Mouse (Mus musculus) intestine, postnatal 0 days (tissue): ENCODE results near the gene Tns1. TPM values are rescaled to one million over a fixed set of nuclear protein-coding genes. Genes with fewer than 3 reads are reported as not detected.

Experiments
- ATAC-seq: fragments of 200-750 bp; cut with Nextera tagmentation; 2 replicates; pipeline ENCODE4 v1.8.0; 2017; ENCODE audit warnings: mild to moderate bottlenecking, moderate TSS enrichment, moderate library complexity
- H3K27ac ChIP-seq: fragments of 300-500 bp; sonication (generic); 2 replicates; pipeline ENCODE4 v1.5.1; 2014; ENCODE audit warnings: mild to moderate bottlenecking, low read depth, low read length, moderate library complexity
- H3K27me3 ChIP-seq: fragments of 300-500 bp; sonication (generic); replicated peaks from 2 replicates; pipeline ENCODE4 v1.6.1; 2014; ENCODE audit warnings: low read length, mixed read lengths; ENCODE audit not compliant: control insufficient read depth, insufficient read depth
- H3K36me3 ChIP-seq: fragments of 300-500 bp; sonication (generic); 2 replicates; pipeline ENCODE4 v1.6.1; 2014; ENCODE audit warnings: mild to moderate bottlenecking, moderate library complexity; ENCODE audit not compliant: control insufficient read depth, insufficient read depth
- H3K4me1 ChIP-seq: fragments of 300-500 bp; sonication (generic); replicated peaks from 2 replicates; pipeline ENCODE4 v1.6.1; 2014; ENCODE audit warnings: antibody characterized with exemption, low read length, mixed read lengths; ENCODE audit not compliant: control insufficient read depth, insufficient read depth
- H3K4me2 ChIP-seq: fragments of 300-500 bp; sonication (generic); replicated peaks from 2 replicates; pipeline ENCODE4 v1.6.1; 2014; ENCODE audit warnings: low read depth, mild to moderate bottlenecking, moderate library complexity
- H3K4me3 ChIP-seq: fragments of 300-500 bp; sonication (generic); 2 replicates; pipeline ENCODE4 v1.5.1; 2014; ENCODE audit warnings: low read depth, low read length
- H3K9ac ChIP-seq: fragments of 300-500 bp; sonication (generic); 2 replicates; pipeline ENCODE4 v1.6.1; 2014; ENCODE audit warnings: mild to moderate bottlenecking, low read depth, low read length
- H3K9me3 ChIP-seq: fragments of 300-500 bp; sonication (generic); 2 replicates; pipeline ENCODE4 v1.6.1; 2016; ENCODE audit warnings: mixed run types; ENCODE audit not compliant: control insufficient read depth
- CTCF ChIP-seq: sonication (generic); IDR thresholded peaks from 2 replicates; pipeline ENCODE4 v1.5.1; 2016; ENCODE audit warnings: low read depth, mild to moderate bottlenecking, control low read depth, antibody characterized with exemption, moderate library complexity
- WGBS: fragments of 180-500 bp; shearing (Covaris S2); extraction: QIAGEN DNeasy Blood & Tissue Kit; methylation state at CpG from one replicate; pipeline ENCODE4 v1.1.7; 2014; 5-methylcytosine and 5-hydroxymethylcytosine counted together
- polyA plus RNA-seq: library from polyadenylated mRNA; unstranded; fragments of >200 nt; fragmentation: Nextera tagmentation; extraction: Ambion mirVana; gene quantifications from 2 replicates; pipeline ENCODE4 v1.2.1, GENCODE M21; 2015

Gene Tns1
- polyA plus RNA-seq, 1 experiment from 2014 or later: 21.5 TPM

DNA sequence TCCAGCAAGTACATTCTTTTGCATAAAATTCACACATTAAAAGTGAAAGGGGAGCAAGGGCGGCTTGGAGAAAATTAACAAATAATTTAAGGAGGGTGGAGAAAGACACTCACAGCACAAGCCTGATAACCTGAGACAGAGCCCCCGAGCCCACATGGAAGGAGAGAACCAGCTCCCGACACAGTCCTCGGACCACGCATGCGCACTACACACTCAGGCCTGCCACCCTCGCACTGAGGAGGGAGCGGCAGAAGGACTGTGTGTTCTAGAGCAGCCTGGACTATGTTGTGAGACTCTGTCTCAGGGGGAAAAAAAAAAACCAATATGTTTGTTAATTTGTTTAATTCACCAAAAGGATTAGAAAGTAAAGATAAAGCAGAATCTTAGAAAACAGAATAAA, 17.5 kb upstream of the Tns1 start:
- no peak overlapping the region for H3K27ac ChIP-seq
- H3K36me3 ChIP-seq: no peaks in the 10 kb centered on the region
- no peaks in the 10 kb centered on the region for H3K9me3 ChIP-seq
- no peaks in the 10 kb centered on the region for H3K27me3 ChIP-seq
- no peaks in the 10 kb centered on the region for H3K4me1 ChIP-seq
- TF ChIP-seq CTCF: no peak
- WGBS: 79% methylated on average over 8 of the region's 8 CpGs
- no peak overlapping the region for H3K4me2 ChIP-seq
- no peak overlapping the region for H3K4me3 ChIP-seq
- ATAC-seq: no peak
- no peak overlapping the region for H3K9ac ChIP-seq

DNA sequence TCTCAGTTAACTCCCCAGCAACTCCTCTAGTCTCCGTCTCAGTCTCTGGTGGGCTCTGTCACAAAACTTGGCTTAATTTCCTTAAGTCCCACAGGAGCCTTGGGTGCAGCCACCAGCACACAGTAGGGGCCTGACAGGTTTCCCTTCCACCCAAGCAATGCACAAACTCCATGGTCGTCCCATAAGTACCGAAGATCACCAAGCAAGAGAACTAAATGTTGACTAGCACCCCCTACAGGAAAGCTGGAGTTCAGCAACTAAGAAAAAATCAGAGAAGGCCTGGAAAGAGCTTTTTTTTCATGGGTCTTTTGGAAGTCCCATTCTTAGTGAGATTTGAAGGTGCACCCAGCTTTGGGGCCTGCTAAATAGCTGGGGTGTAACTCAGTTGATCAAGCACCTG, 15.2 kb upstream of the Tns1 start:
- H3K27ac ChIP-seq: no peak overlapping the region
- H3K36me3 ChIP-seq: no peaks in the 10 kb centered on the region
- TF ChIP-seq CTCF: peak; percentile 54
- no peaks in the 10 kb centered on the region for H3K4me1 ChIP-seq
- no peak overlapping the region for H3K9ac ChIP-seq
- H3K4me2 ChIP-seq: no peak overlapping the region
- H3K27me3 ChIP-seq: no peaks in the 10 kb centered on the region
- no peaks in the 10 kb centered on the region for H3K9me3 ChIP-seq
- 60% methylated on average over 3 of the region's 3 CpGs for WGBS
- no peak overlapping the region for H3K4me3 ChIP-seq
- ATAC-seq: no peak

DNA sequence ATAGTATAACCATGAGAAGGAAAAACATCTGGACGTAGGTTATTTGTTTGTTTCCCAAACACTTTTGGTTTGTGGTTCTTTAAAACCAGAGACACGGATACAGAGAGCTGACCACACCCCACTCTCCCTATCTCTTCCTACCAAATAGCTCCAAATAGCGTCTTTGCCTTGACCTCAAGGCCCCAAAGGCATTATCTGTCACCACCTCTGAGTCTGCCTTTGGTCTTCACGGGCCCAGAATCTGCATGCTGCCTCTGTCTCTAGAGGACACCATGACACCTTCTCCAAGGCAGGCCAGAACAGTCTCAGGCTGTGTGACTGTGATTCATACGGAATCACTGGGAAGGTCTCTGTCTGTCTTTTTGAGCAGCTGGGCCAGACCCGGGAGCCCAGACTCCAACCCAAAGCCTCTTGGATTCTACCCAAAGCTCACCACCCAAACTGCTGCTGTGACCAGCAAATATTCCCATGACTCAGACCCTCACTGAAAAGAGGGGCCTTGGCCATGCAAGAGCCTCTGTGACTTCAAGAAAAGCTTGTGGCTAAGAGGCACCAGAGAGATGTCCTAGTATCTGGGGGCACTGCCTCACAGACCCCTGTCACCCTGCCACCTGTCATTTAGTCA, 11.2 kb upstream of the Tns1 start:
- no peak for TF ChIP-seq CTCF
- H3K27ac ChIP-seq: no peak overlapping the region
- H3K9me3 ChIP-seq: no peaks in the 10 kb centered on the region
- H3K4me3 ChIP-seq: no peak overlapping the region
- no peaks in the 10 kb centered on the region; the same call in 1 of the 2 replicates for H3K27me3 ChIP-seq
- H3K4me2 ChIP-seq: no peak overlapping the region
- H3K4me1 ChIP-seq: no peaks in the 10 kb centered on the region
- no peak for ATAC-seq
- no peak overlapping the region for H3K9ac ChIP-seq
- no peaks in the 10 kb centered on the region for H3K36me3 ChIP-seq
- WGBS: 58% methylated on average over 6 of the region's 6 CpGs

DNA sequence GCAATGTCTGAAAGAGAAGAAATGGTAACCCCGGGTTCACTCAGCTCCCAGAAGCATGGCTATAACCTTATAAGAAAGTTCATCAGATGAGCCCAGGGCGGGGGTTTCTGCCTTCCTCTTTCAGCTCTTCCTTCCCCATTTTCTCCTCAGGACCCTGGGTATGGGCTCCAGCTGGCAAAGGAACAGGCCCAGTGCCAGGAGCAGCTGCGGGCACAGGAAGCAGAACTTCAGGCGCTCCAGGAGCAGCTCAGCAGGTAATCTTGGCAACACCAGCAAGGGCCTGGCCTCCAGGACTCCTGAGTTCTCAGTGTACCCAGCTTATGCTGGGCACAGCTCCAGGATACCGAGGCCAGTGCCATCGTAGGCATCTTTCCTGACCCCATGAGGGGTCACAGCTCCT, 9.7 kb upstream of the Tns1 start:
- TF ChIP-seq CTCF: no peak

DNA sequence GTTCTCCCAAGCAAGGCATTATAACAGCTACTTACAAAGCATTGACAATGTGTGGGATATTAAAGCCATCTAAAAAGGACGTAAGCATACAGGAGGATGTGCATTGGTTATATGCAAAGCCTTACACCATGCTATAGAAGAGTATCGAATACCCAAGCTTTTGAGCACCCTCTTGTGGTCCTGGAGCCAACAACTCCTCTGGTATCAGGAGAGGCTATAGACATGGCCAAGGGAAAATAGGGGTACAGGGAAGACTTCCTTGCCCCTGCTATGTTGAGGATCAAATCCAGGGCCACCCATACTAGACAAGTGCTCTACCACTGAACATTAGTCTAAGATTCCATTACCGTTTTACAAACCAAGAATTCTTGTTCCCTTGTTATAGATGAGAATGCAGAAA, 7.8 kb upstream of the Tns1 start:
- 67% methylated on average over 3 of the region's 3 CpGs for WGBS
- no peak for ATAC-seq

More for the DNA sequence above, 9.7 kb upstream of the Tns1 start:
- 75% methylated on average over 6 of the region's 6 CpGs for WGBS
- Histone ChIP-seq H3K4me1 (no peaks in the 10 kb centered on the region), H3K4me2 (no peak overlapping the region), H3K4me3 (no peak overlapping the region), H3K27me3 (no peaks in the 10 kb centered on the region; the same call in 1 of the 2 replicates), H3K9ac (no peak overlapping the region), H3K36me3 (no peaks in the 10 kb centered on the region), H3K9me3 (no peaks in the 10 kb centered on the region), H3K27ac (no peak overlapping the region)
- no peak for ATAC-seq

DNA sequence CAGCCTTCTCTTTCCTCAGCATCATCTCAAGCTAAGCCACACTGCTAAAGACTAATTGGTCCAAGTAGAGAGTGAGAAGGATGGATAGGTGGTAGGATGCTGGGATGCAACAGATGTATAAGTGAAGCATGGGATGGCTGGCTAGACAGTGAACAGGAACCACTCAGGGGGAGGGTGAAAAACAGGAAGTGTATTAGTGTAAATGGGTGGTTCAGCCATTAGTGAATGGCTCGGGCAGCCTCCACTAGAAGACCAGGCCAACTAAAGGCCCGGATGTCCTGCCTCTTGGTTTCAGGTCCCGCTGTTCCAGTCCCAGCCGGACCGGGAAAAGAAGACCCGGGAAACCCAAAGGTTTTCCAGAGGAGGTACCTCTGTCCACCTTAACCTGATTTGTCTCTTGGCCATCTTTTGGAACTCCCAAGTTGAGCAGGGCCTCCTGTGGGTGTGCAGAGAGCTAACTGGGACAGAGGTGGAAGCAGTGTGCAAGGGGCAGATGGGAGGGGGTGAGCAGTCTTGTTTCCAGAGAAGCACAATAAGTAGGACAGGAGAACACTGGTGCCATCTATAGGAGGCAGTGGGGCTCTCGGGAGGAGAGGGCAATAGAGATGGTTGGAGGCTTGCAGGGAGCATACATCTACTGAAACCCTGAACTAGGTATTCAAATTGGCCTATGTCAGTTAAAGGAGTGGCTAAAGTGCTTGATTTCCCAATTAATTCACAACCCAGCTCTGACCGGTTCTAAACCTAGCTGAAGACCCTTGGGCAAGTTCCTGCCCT, 6.8 kb upstream of the Tns1 start:
- no peak for TF ChIP-seq CTCF
- Histone ChIP-seq H3K4me2 (no peak overlapping the region), H3K27me3 (no peaks in the 10 kb centered on the region; the same call in 1 of the 2 replicates), H3K9ac (no peak overlapping the region), H3K9me3 (no peaks in the 10 kb centered on the region), H3K4me1 (no peaks in the 10 kb centered on the region), H3K4me3 (no peak overlapping the region), H3K27ac (no peak overlapping the region), H3K36me3 (no peaks in the 10 kb centered on the region)
- no peak for ATAC-seq
- WGBS: 83% methylated on average over 8 of the region's 8 CpGs

More for the DNA sequence above, 7.8 kb upstream of the Tns1 start:
- H3K4me1 ChIP-seq: no peaks in the 10 kb centered on the region
- H3K36me3 ChIP-seq: no peaks in the 10 kb centered on the region
- TF ChIP-seq CTCF: peak; percentile 53
- no peak overlapping the region for H3K4me2 ChIP-seq
- H3K27ac ChIP-seq: no peak overlapping the region
- no peak overlapping the region for H3K9ac ChIP-seq
- no peaks in the 10 kb centered on the region for H3K9me3 ChIP-seq
- no peaks in the 10 kb centered on the region; the same call in 1 of the 2 replicates for H3K27me3 ChIP-seq
- no peak overlapping the region for H3K4me3 ChIP-seq
